Mouse (Mus musculus): ENCODE data around the gene 4930512M02Rik. TPM values are rescaled to one million over a fixed set of nuclear protein-coding genes. Genes with fewer than 3 reads are reported as not detected.

The 4930512M02Rik gene
- total and polyA plus RNA-seq, 3 experiments = not detected

- no peak overlapping the region for H3K4me2 ChIP-seq (ENCODE audit: insufficient read depth, low read depth, poor library complexity, severe bottlenecking)
- no peak overlapping the region for H3K4me3 ChIP-seq (replicated peaks in 1 of 3; ENCODE audit: low read depth in 2 of 3, low read length in 2 of 3, poor library complexity in 1 of 3)
- DNase-seq (ENCODE audit: extremely low read depth) = no peak
- no peaks in the 10 kb centered on the region for H3K9me3 ChIP-seq (replicated peaks; ENCODE audit: low read length)
- H3K9ac ChIP-seq (ENCODE audit: insufficient read depth, low read depth) = no peak overlapping the region
- H3K27me3 ChIP-seq (replicated peaks) = no peaks in the 10 kb centered on the region
- no peaks in the 10 kb centered on the region for H3K79me2 ChIP-seq (replicated peaks; ENCODE audit: control insufficient read depth, extremely low read depth, insufficient read depth, poor library complexity, severe bottlenecking)
- TF ChIP-seq EP300 (IDR thresholded peaks at IDR 0.05; ENCODE audit: low read length) (no peak), USF2 (conservative IDR thresholded peaks at IDR 0.05; ENCODE audit: low read depth, low read length) (peak; percentile 11; the same call in 1 of the 2 replicates), USF1 (IDR thresholded peaks at IDR 0.05; ENCODE audit: low read depth, low read length) (no peak), PAX5 (IDR thresholded peaks at IDR 0.05; ENCODE audit: low read length) (no peak), BHLHE40 (IDR thresholded peaks at IDR 0.05; ENCODE audit: low read depth, low read length) (no peak), ZMIZ1 (IDR thresholded peaks at IDR 0.05; ENCODE audit: low read depth, low read length) (no peak)
- peaks cover 4 to 12% of the 10 kb centered on the region in 2 experiments for H3K4me1 ChIP-seq (ENCODE audit: control insufficient read depth in 1 of 2, insufficient read depth in 2 of 2)
- dilution Hi-C loops (cut with MboI; ENCODE audit: extremely low pct_ligation_motif_present, extremely low pct_unique_long_range_greater_than_20kb, low sequenced_read_pairs) = no loop called here
- in situ Hi-C loops (cut with MboI; ENCODE audit: low pct_ligation_motif_present, low pct_unique_long_range_greater_than_20kb, low sequenced_read_pairs) = no loop called here
- no peaks in the 10 kb centered on the region for H3K36me3 ChIP-seq (replicated peaks in 1 of 2; ENCODE audit: control insufficient read depth in 1 of 2, insufficient read depth in 1 of 2, low read length in 1 of 2)
- no peak overlapping the region for H3K27ac ChIP-seq (ENCODE audit: insufficient read depth, low read depth)
These were observed 16.7 kb upstream of the 4930512M02Rik start for GRCm38 (mm10) chr11:11644303-11644702.

- Histone ChIP-seq H3K9me3 (replicated peaks; ENCODE audit: low read length) (no peaks in the 10 kb centered on the region), H3K4me2 (ENCODE audit: insufficient read depth, low read depth, poor library complexity, severe bottlenecking) (no peak overlapping the region), H3K27me3 (replicated peaks) (no peaks in the 10 kb centered on the region), H3K9ac (ENCODE audit: insufficient read depth, low read depth) (0 out of 2 replicates have a peak overlapping the region, but pooled peaks have one; percentile 4), H3K4me3 (replicated peaks in 1 of 3; ENCODE audit: low read depth in 2 of 3, low read length in 2 of 3, poor library complexity in 1 of 3) (no peak overlapping the region), H3K4me1 (ENCODE audit: control insufficient read depth in 1 of 2, insufficient read depth in 2 of 2) (peaks cover 6 to 12% of the 10 kb centered on the region in 2 experiments; a peak in 3 of 4 replicates), H3K79me2 (replicated peaks; ENCODE audit: control insufficient read depth, extremely low read depth, insufficient read depth, poor library complexity, severe bottlenecking) (no peaks in the 10 kb centered on the region), H3K27ac (ENCODE audit: insufficient read depth, low read depth) (no peak overlapping the region), H3K36me3 (replicated peaks in 1 of 2; ENCODE audit: control insufficient read depth in 1 of 2, insufficient read depth in 1 of 2, low read length in 1 of 2) (no peaks in the 10 kb centered on the region)
- TF ChIP-seq MAX (IDR thresholded peaks at IDR 0.05; ENCODE audit: low read length) = no peak
- peak; percentile 7 for DNase-seq (ENCODE audit: extremely low read depth)
- dilution Hi-C loops (cut with MboI; ENCODE audit: extremely low pct_ligation_motif_present, extremely low pct_unique_long_range_greater_than_20kb, low sequenced_read_pairs) (no loop called here), in situ Hi-C loops (cut with MboI; ENCODE audit: low pct_ligation_motif_present, low pct_unique_long_range_greater_than_20kb, low sequenced_read_pairs) (no loop called here)
These were observed 3.4 kb downstream of the 4930512M02Rik start for GRCm38 (mm10) chr11:11624073-11624705.

- Histone ChIP-seq H3K4me3 (replicated peaks in 1 of 3; ENCODE audit: low read depth in 2 of 3, low read length in 2 of 3, poor library complexity in 1 of 3) (peak overlapping the region in 1 of 3 experiments; percentile 9), H3K27ac (ENCODE audit: insufficient read depth, low read depth) (no peak overlapping the region), H3K36me3 (replicated peaks in 1 of 2; ENCODE audit: control insufficient read depth in 1 of 2, insufficient read depth in 1 of 2, low read length in 1 of 2) (no peaks in the 10 kb centered on the region), H3K27me3 (replicated peaks) (no peaks in the 10 kb centered on the region), H3K79me2 (replicated peaks; ENCODE audit: control insufficient read depth, extremely low read depth, insufficient read depth, poor library complexity, severe bottlenecking) (no peaks in the 10 kb centered on the region), H3K9ac (ENCODE audit: insufficient read depth, low read depth) (no peak overlapping the region), H3K4me1 (ENCODE audit: control insufficient read depth in 1 of 2, insufficient read depth in 2 of 2) (no peaks in the 10 kb centered on the region), H3K9me3 (replicated peaks; ENCODE audit: low read length) (peaks cover 31% of the 10 kb centered on the region), H3K4me2 (ENCODE audit: insufficient read depth, low read depth, poor library complexity, severe bottlenecking) (no peak overlapping the region)
- DNase-seq (ENCODE audit: extremely low read depth) = no peak
- dilution Hi-C loops (cut with MboI; ENCODE audit: extremely low pct_ligation_motif_present, extremely low pct_unique_long_range_greater_than_20kb, low sequenced_read_pairs) = no loop called here
- in situ Hi-C loops (cut with MboI; ENCODE audit: low pct_ligation_motif_present, low pct_unique_long_range_greater_than_20kb, low sequenced_read_pairs) = no loop called here
- TF ChIP-seq BHLHE40 (IDR thresholded peaks at IDR 0.05; ENCODE audit: low read depth, low read length) (no peak), TCF12 (IDR thresholded peaks at IDR 0.05; ENCODE audit: low read depth, low read length) (no peak), IRF4 (IDR thresholded peaks at IDR 0.05; ENCODE audit: low read depth, low read length) (no peak), ETS1 (conservative IDR thresholded peaks at IDR 0.05; ENCODE audit: low read depth, low read length) (no peak), MAFK (IDR thresholded peaks at IDR 0.05; ENCODE audit: insufficient replicate concordance, low read length) (no peak), SMC3 (IDR thresholded peaks at IDR 0.05; ENCODE audit: low read depth, low read length) (no peak), JUN (IDR thresholded peaks at IDR 0.05; ENCODE audit: insufficient read depth, low read depth, low read length) (no peak), EP300 (IDR thresholded peaks at IDR 0.05; ENCODE audit: low read length) (no peak), MAZ (IDR thresholded peaks at IDR 0.05; ENCODE audit: low read depth, low read length) (no peak), ZC3H11A (IDR thresholded peaks at IDR 0.05; ENCODE audit: low read depth, low read length) (no peak)
These were observed 18.4 kb downstream of the 4930512M02Rik start for GRCm38 (mm10) chr11:11609243-11609642.

All from CH12.LX (cell line).